Mouse (Mus musculus): ENCODE results near the gene Actr1a.

Gene Actr1a

DNA sequence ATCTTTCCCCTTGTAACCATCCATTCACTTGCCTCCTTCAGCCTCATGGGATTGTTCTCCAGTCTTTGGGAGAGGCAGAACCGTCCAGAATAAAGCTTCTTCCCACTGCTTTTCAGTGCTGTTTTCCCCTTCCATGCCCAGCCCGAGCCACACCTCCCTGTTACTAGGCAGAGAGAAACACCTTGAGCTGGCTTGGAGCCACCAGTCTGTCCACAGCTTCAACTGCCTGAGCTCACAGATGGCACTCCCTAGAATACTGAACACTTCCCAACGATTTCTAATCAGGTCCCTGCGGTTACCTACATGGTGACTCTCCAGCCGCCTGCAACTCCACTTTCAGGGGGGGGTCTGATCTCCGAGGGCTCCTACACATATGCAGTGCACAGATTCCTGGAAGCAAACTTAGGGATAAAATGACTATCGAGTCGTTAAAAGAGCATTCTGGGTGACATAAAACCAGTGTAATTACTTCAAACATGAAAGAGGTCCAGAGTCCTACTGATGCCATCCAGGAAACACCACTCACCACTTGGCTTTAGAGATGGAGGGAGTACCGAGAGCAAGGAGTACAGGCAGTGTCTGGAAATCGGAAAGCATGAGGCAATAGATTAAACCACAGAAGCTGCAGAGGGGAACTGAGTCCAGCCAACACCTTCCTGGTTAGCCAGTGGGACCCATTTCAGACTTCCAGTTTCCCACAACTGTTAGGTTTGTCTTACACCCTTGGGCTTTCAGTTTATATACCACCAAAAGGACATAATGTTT, 45.2 kb downstream of the Actr1a start, which contains the start of gene 2310034G01Rik:
Gene 2310034G01Rik (minus strand): TSS at position 135 of the 765 bp plus-strand sequence.
- no peak for DNase-seq (ENCODE audit: low spot score)

DNA sequence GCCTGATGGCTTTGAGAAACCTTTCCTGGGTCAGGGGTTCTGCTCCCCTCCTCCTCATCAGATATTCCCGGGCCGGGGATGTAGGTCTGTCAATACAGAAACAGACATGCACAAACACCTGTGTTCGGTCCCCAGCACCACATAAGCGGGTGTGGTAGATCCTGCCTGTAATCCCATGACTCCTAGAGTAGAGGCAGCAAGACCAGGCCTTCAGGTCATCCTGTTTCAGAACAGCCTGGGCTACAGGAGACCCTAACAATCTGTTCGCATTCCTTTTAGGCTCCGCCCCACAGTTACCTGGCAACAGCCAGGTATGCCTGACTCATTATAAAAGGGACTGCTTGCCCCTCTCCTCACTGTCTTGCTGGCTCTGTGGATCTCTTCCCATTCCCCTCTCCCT, 46.0 kb downstream of the Actr1a start:
- DNase-seq (ENCODE audit: low spot score), result no peak

DNA sequence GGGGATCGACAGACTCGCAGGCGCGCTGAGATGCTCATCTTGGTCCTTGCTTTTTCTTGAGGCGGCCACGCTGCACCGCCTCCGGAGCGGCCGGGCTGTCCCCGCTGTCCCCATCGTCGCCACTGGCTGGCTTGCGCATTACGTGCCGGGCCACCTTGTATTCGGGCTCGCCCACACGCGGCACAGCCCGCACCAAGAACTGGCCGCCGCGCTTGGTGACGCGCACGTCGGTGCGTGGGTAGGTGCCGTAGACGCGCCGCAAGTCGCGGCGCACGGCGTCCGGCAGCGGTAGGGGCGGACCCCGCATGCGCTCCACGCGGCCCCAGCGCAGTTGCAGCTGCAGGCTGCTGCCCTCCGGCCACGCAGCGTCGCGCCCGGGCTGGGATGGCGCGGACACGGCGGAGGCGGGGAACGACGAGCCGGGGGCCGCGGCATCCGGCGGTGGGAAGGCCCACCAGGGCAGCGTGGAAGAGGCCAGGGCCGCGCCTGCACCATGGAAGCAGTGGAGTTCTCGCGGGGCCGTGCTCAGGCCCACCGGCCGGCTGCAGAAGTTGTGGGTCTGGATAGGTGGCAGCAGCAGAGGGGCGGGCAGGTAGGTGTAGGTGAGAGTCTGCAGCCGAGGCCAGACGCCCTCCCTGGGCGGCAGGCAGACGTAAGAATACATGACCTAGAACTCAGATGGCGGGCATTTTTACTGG, 46.6 kb downstream of the Actr1a start:
- DNase-seq (ENCODE audit: low spot score), result peak; percentile 80

DNA sequence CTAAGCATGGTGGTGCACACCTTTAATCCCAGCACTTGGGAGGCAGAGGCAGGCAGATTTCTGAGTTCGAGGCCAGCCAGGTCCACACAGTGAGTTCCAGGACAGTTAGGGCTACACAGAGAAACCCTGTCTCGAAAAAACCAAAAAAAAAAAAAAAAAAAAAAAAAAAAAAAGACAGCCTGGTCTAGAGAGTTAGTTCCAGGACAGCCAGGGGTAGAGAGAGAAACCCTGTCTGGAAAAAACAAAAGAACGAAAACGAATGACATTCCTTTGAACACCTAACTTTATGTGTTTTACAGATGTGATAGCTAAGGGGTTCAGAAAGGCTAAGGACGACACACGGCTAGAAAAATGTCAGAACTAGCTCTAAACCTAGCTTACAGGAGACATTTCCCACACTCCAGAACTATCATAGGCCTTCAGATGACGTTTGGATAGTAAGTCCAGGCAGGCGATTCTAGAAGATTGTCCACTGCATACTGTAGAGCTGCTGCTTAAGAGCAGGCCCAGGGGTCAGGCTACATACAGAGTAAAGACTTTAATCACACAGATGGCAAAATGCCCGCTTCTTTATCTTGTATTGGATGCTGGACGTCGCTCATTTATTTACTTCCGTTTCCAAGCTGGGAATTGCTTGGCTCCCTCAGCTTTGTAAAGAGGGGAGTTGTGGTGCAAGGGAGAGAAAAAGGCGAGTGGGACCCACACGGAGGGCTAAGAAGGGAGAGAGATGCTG, 47.4 kb downstream of the Actr1a start:
- no peak for DNase-seq (ENCODE audit: low spot score)

DNA sequence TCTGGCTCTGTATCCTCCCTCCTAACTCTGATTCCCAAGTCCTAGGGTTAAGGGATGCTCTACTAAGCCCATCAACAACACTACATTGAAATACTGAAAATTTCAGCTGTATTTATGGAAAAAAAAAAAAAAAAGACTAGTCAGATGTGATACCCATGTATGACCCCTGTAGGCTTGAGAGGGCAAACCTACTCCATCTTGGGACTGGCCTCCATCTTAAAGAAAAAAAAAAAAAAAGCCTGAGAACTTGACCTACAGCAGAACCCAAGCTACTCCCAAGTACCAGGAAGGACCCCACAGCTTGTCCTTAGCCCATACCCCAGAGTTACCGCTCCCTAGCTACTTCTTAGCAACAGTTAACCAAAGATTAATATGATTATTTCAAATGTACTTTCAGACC, 48.4 kb downstream of the Actr1a start:
- no peak for DNase-seq (ENCODE audit: low spot score)

DNA sequence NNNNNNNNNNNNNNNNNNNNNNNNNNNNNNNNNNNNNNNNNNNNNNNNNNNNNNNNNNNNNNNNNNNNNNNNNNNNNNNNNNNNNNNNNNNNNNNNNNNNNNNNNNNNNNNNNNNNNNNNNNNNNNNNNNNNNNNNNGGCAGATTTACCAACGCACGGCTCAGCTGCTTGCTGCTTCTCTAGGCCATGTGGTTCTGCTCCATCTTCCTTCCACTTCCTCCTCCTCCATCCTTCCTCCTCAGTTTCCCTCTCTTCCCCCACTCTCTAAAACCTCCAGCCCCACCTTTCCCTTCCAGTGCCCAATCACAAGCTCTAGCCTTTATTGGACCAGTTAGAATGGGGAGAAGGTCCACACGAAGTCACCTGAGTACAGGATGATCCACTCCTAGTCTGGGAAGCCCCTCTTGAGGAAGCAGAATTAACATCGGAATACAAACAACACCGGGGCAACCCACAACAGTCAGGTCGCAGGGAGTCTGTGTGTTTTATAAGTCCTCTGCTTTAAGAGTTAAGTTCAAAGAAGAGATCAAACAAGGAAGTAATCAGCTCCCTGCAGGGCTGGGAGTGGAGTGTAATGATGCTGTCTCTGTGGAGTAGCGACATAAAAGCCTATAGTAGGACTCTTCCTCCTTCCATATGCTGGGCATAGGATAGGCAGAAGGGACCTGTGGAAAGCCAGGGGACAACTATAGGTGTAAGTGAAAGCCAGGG, 50.7 kb downstream of the Actr1a start:
- DNase-seq (ENCODE audit: low spot score), result no peak

DNA sequence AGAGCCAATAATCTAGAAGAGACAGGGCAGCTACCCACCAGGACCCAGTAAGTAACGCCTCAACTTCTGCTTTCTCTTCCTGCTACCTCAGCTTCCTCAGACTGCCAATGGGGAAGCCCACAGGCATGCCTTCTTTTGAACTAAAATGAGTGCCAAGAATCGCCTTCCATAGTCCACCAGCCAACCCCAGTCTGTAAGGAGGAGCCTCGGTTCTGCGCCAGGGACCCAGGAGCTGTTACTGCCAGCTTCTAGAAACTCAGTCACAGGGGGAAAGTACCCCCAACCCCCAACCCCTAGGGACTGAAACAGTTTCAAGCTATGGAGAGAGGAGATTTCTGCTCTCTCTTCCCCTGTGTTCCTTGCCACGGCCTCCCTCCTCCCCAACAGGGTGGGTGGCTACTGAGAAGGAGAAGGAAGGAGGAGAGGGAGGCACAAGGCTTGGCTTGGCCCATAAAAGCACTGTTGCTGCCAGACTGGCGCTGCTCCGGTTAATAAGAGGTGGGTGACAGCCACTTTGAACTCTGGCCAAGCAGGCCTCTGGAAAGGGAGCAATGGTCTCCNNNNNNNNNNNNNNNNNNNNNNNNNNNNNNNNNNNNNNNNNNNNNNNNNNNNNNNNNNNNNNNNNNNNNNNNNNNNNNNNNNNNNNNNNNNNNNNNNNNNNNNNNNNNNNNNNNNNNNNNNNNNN, 56.1 kb downstream of the Actr1a start:
- DNase-seq (ENCODE audit: low spot score), result no peak

DNA sequence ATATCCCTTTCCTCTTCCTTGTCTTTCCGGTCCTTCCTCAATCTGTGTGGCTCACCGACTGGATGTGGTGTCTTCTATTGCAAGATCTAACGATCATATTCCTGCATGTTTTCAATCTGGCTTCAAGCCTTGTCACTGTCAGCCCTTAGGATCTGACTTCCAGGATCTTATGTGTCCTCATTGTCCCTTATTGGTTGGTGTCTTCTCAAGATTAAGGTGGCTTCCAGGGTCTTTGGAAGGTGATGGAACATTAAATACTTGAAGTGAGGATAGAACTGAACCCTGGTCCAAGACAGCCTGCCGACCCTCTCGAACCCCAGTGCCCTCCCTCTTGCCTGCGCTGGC, 56.6 kb downstream of the Actr1a start:
- no peak for DNase-seq (ENCODE audit: low spot score)

DNA sequence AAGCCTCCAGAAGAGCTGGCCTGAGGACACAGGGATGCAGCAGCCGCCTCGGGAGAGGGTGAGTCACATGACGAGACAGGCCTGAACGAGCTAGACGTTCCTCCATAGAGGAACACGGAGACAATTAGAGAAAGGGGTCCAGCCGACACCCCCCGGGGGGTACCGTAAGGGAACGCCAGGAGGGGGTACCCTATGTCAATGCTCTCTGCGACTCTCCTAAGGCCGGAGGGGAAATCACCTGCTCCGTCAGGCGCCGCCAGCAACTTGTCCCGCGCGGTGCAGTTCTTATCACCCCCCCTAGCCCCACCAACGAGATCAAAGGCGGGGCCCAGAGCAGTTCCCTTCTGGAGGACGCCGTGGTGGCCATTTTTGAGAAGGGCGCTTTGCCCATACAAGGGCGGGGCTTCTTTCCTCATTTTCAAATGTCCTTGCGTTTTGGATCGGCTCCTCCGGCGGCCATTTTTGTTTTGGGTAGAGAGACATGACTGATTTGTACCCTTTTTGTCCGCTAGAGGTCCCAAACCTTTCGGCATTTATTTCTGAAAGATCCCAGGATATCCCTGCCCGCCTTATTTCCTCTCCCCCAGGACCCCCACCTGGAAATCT, 57.1 kb downstream of the Actr1a start, which contains the start of gene Cuedc2:
Gene Cuedc2 (minus strand): TSS at position 372 of the 606 bp plus-strand sequence.
- peak; percentile 97 for DNase-seq (ENCODE audit: low spot score)

DNA sequence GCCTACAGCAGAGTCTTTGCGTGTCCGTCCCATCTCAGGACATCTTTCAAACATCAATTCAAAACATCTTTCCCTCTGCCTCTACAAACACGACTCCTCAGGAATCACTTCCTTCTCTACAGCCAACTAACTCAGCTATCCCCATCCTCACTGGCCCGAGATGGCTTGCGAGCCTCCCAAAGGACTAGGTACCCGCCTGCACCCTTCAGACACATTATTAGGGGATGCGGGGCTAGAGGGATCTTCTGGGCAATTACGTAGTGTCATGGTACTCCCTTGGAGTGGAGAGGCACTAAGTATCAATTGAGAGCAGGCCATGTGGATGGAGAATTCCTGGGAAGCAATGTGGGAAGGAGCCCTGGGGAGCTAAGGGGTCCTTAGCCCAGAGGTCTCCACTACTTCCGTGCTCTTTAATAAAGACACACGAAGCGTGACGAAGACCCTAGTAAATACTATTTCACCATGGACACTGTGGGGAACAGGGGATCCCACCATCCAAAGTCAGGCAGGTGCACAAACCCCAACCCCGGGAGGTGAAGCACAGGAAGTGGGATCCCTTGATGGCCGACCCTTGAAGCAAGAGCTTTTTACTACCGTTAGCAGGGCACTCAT, 57.7 kb downstream of the Actr1a start:
- no peak for DNase-seq (ENCODE audit: low spot score)

DNA sequence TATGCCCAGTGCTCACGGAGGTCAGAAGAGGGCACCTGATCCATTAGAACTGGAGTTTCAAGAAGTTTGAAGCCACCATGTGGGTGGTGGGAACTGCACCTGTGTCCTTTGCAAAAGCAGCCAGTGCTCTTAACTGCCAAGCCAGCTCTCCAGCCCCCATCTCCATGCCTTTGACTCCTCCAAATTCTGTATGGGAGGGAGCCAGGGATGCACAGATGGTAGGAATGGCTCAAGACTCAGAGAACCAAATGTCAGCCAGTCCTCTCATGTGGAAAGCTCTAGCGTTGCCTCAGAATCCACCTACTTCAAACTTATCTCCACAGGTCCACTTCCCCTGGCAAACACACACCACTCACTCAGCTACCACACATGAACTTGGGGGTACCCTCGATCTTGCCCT, 61.6 kb downstream of the Actr1a start:
- no peak for DNase-seq (ENCODE audit: low spot score)

DNA sequence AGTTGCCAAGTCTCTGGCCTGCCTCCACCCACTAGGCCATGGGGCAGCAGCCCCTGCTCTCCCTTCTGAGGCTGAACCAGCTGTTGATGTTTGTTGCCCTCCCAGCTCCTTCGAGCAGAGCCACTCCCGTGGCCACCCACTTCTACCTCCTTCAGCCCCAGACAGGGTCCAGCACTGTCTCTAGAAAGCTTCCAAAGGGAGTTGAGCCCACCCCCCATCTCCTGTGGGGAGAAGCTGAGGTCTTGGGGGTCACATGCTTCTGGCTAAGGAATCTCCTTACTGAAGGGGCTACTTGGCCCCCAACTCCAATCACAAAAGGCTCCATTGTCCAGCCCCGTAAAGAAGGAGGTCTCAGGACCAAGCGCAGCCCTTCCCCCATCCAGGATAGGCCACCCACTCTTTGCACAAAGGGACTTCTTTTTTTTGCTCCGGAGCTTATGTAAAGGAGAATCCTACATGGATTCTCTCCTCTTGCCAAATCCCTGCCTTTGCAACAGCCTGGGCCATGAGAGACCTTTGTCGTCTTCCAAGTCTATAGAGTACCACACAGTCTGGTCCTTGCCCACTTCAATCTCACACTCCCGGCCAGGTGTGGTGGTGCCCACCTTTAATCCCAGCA, 62.7 kb downstream of the Actr1a start:
- no peak for DNase-seq (ENCODE audit: low spot score)

DNA sequence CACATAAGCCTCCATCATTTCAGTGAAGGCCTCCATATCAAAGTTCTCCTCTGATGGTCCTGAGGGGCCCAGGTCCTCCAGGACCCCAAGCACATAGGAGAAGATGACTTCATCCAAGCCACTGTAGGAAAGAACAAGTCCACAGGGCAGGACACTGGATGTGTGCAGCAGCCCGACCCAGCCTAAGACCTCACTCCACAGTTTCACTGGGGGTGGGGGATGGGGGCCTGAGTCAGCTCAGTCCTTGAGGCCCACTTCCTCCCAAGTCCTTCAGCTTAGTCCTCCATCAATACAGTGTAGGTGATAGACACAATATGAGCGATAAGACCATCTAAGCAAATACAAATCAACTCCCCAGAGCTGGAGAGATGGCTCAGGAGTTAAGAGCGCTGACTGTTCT, 63.6 kb downstream of the Actr1a start:
- DNase-seq (ENCODE audit: low spot score), result no peak

DNA sequence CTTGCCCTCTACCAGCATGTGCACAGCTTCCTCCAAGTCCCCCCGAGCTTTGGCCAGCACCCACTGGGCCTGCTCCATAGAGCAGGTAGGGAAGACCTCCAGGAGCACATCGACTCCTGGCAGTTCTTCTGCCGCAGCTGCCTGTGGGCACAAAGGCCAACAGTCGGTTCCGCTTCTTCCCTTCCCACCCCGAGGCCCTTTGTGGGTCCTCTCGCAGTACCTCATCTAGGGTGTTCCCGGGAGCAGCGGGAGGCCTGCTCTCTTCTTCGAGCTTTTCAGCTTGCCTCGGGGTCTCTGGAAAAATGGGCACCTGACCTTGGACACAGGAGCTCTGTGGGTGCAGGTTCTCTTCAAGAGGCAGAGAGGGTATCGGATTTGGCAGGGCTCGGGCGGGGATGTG, 64.2 kb downstream of the Actr1a start:
- DNase-seq (ENCODE audit: low spot score), result no peak

DNA sequence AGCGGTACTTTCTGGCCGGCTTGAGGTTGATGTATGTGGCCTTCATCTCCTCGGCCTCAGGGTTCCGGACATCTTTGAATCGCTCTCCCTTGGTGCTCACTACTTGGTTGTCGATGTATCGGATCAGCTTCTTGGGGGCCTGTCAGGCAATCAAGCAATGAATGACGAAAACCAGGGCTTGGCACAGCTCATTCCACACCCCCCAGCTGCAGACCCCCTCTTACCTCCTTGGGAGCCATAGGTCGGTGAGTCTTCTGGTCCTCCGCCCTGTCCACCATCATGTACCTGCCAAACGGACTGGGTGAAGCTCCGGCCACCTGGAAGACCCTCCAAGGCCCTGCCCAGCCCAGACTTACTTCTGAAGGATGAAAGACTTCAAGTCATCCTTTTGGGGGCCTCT, 64.9 kb downstream of the Actr1a start:
- no peak for DNase-seq (ENCODE audit: low spot score)

DNA sequence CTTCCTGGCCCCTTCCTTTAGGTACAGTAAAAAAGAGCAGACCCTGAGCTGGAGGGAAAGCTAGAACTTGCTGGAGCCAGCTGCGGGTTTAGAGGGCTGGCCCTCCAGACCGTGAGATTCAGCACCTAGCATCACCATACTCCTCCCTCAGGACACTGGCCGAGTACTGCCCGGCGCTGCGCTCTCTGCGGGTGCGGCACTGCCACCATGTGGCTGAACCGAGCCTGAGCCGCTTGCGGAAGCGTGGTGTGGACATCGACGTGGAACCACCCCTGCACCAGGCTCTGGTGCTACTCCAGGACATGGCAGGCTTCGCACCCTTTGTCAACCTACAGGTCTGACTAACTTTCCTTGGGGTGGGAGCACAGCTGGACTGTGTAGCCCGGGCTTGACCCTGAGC, 65.6 kb downstream of the Actr1a start:
- DNase-seq (ENCODE audit: low spot score), result peak; percentile 86

DNA sequence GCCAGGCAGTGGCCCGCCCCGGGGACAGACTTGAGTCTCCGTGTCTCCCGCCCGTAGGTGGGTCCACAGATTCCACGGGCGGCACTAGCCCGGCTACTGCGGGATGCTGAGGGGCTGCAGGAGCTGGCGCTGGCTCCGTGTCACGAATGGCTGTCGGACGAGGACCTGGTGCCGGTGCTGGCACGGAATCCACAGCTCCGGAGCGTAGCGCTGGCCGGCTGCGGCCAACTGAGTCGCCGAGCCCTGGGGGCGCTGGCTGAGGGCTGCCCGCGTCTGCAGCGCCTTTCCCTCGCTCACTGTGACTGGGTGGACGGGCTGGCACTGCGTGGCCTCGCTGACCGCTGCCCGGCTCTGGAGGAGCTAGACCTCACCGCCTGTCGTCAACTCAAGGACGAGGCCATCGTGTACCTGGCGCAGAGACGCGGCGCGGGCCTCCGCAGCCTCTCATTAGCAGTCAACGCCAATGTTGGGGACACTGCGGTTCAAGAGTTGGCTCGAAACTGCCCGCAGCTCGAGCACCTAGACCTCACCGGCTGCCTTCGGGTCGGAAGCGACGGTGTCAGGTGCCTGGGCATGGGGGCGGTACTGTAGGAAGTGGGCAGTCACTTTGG, 66.4 kb downstream of the Actr1a start:
- no peak for DNase-seq (ENCODE audit: low spot score)

DNA sequence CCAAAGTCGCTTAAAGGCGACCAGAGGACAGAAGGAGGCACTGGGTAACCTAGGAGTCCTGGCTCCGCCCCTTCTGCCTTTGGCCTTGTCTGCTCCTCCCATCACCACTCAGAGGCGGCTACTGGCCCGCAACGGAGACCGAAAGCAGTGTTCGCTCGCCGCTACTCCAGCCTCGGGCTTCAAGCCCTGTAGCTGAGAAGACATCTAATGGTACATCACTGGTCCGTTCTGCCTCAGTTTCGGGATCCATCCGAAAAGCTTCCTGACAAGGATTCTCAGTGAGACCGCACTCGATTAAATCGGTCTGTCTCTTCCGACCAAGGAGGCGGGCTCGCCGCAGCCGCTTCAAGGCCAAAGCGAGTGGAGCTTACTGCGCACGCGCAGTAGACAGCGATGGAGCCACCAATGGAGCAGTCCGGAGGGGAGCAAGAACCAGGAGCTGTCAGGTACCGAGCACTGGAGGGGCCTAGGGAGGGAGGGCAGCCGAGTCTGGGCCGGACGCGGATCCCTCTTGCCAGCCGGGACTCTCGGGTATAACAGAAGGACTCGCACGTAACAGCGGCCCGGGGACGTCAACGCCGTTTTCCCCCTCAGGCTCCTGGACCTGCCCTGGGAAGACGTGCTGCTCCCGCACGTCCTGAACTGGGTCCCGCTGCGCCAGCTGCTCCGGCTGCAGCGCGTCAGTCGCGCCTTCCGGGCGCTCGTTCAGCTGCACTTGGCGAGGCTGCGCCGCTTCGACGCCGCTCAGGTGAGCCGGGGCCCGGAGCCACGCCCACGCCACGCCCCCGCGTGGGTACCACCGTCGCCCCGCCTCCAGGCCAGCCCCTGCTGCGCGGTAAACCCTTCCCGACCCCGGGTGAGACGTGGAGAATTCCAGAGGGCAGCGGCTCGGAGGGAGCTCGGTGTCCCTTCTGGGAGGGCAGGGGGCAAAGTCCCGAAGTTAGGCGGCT, 67.2 kb downstream of the Actr1a start, which contains the start of gene Fbxl15:
Gene Fbxl15 (plus strand): TSS at position 104 of the 950 bp plus-strand sequence.
- DNase-seq (ENCODE audit: low spot score), result peak; percentile 96

All from retina, embryonic 14.5 days (tissue).